In the genomic region with DNA sequence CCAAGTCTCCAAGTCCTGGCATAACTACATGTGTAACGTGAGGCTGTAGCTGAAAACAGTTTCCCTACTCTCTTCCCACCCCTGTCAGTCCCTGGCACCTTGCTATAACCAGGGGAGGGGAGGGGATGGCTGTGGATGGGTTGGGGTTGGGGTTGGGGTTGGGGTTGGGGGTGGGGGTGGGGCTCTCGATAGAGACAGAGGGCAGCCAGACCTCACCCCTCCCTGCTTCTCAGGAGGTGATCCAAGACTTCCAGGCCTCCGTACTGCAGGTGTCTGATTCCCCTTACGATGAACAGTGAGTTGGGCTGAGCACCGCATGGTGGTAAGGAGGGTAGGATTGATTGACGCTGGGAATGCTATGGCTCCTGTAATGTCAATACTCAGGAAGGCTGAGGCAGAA, we compare ENCODE assay signal across 47 mouse cellular contexts. TPM values are rescaled to one million over a fixed set of nuclear protein-coding genes. Genes with fewer than 3 reads are reported as not detected.
"Had no signal": no experiment of that assay in that cellular context is flagged by ENCODE, and none has a peak within 500 bp of the region (broad histone marks: within the 10 kb centered on the region; RNA-seq: fewer than 3 reads in every experiment).

No protein-coding gene starts in this region.

- H3K4me2 ChIP-seq: heart, embryonic 12.5 days; heart, embryonic 13.5 days; heart, embryonic 15.5 days; hindbrain, embryonic 12.5 days; hindbrain, embryonic 13.5 days; hindbrain, embryonic 14.5 days; hindbrain, embryonic 15.5 days; intestine, embryonic 15.5 days; kidney, embryonic 15.5 days had no signal

- ATAC-seq: hindbrain, embryonic 16.5 days; hindbrain, postnatal 0 days; inflammation-experienced regulatory T-cells, adult 6 months; intestine, embryonic 15.5 days; intestine, embryonic 16.5 days; intestine, postnatal 0 days had no signal

- H3K9me3 ChIP-seq: heart, embryonic 13.5 days; heart, embryonic 15.5 days; hindbrain, embryonic 10.5 days; hindbrain, embryonic 12.5 days; hindbrain, embryonic 13.5 days; hindbrain, embryonic 15.5 days; intestine, embryonic 15.5 days; kidney, embryonic 15.5 days had no signal

- H3K36me3 ChIP-seq: heart, embryonic 12.5 days; heart, embryonic 13.5 days; heart, embryonic 15.5 days; hindbrain, embryonic 10.5 days; hindbrain, embryonic 12.5 days; intestine, embryonic 15.5 days; kidney, embryonic 15.5 days had no signal

- H3K9ac ChIP-seq: heart, embryonic 12.5 days; heart, embryonic 13.5 days; heart, embryonic 15.5 days; hindbrain, embryonic 12.5 days; hindbrain, embryonic 13.5 days; hindbrain, embryonic 14.5 days; hindbrain, embryonic 15.5 days; intestine, embryonic 15.5 days; kidney, embryonic 15.5 days had no signal

- H3K4me1 ChIP-seq: hindbrain, embryonic 13.5 days; hindbrain, embryonic 15.5 days; kidney, embryonic 15.5 days had no signal

- DNase-seq: heart, postnatal 10 days; heart, postnatal 14 days; heart, postnatal 36 days; heart, postnatal 4 days; kidney, adult 11 months; kidney, adult 18-20 months; kidney, adult 2 months; kidney, adult 8-10 months; kidney, adult 9 months; kidney, postnatal 10 days; kidney, postnatal 14 days; kidney, postnatal 25 days; kidney, postnatal 36 days; kidney, postnatal 4 days; layer of hippocampus, adult 9-11 months; layer of hippocampus, postnatal 36 days had no signal

- H3K27me3 ChIP-seq: hindbrain, embryonic 15.5 days; intestine, embryonic 15.5 days; kidney, embryonic 15.5 days had no signal

- H3K4me3 ChIP-seq: heart, embryonic 12.5 days; heart, embryonic 13.5 days; heart, embryonic 15.5 days; hindbrain, embryonic 10.5 days; hindbrain, embryonic 12.5 days; hindbrain, embryonic 13.5 days; hindbrain, embryonic 15.5 days; intestine, embryonic 15.5 days; kidney, embryonic 15.5 days; layer of hippocampus, adult 2 months; left cerebral cortex, adult 2 months had no signal

- H3K27ac ChIP-seq: heart, embryonic 13.5 days; heart, embryonic 15.5 days; hindbrain, embryonic 10.5 days; hindbrain, embryonic 12.5 days; hindbrain, embryonic 13.5 days; hindbrain, embryonic 14.5 days; hindbrain, embryonic 15.5 days; hindbrain, postnatal 0 days; intestine, embryonic 15.5 days; kidney, embryonic 15.5 days; kidney, postnatal 0 days; layer of hippocampus, adult 2 months; left cerebral cortex, adult 2 months had no signal

RNA-seq across cellular contexts. Expression of gene Tfr2, which starts 3.9 kb away (rescaled TPM):
- total RNA-seq: heart, postnatal 10 days; heart, postnatal 14 days; heart, postnatal 36 days had no signal

RNA-seq across cellular contexts. Expression of gene Actl6b, which starts 12.4 kb away (rescaled TPM):
- total RNA-seq: heart, postnatal 10 days; heart, postnatal 14 days; heart, postnatal 25 days; heart, postnatal 36 days; heart, postnatal 4 days; hematopoietic stem cell, adult 5-6 weeks had no signal
- polyA plus RNA-seq: heart, postnatal 0 days; inflammation-experienced regulatory T-cells, adult 6 months; kidney, embryonic 14.5 days; kidney, postnatal 0 days had no signal

RNA-seq across cellular contexts. Expression of gene Epo, which starts 32.7 kb away (rescaled TPM):
- total RNA-seq: heart, postnatal 10 days; heart, postnatal 14 days; heart, postnatal 25 days; heart, postnatal 36 days; heart, postnatal 4 days; hematopoietic stem cell, adult 5-6 weeks; hindbrain, postnatal 0 days; layer of hippocampus, adult 18-20 months; layer of hippocampus, adult 2 months; layer of hippocampus, adult 8-10 months; layer of hippocampus, postnatal 10 days; layer of hippocampus, postnatal 14 days; layer of hippocampus, postnatal 25 days; layer of hippocampus, postnatal 36 days; left cerebral cortex, adult 18-20 months; left cerebral cortex, adult 2 months had no signal
- polyA plus RNA-seq: heart, embryonic 12.5 days; heart, embryonic 13.5 days; heart, embryonic 14.5 days; heart, embryonic 15.5 days; heart, embryonic 16.5 days; heart, postnatal 0 days; hindbrain, embryonic 12.5 days; hindbrain, embryonic 13.5 days; hindbrain, embryonic 14.5 days; hindbrain, embryonic 15.5 days; hindbrain, embryonic 16.5 days; hindbrain, postnatal 0 days; inflammation-experienced regulatory T-cells, adult 6 months; intestine, postnatal 0 days; kidney, adult 2 months; kidney, embryonic 14.5 days; kidney, postnatal 0 days; large intestine, adult 2 months had no signal
